Mouse (Mus musculus) CD4-positive naive resting alpha-beta T cell, adult 57 days (primary cell): Measurements from ENCODE around the gene Mfsd14a. TPM values are rescaled to one million over a fixed set of nuclear protein-coding genes. Genes with fewer than 3 reads are reported as not detected.

ENCODE experiments used
- total RNA-seq: library from RNA; stranded (reverse); gene quantifications from one replicate; pipeline ENCODE4 v1.2.4, GENCODE M21; 2023

Mfsd14a gene
- total RNA-seq = 92.9 TPM

GRCm38 (mm10) chr3:116662463-116662863, at the start of gene Mfsd14a:
Mfsd14a (minus strand) TSS chr3:116662677.

GRCm38 (mm10) chr3:116681160-116681559, 18.7 kb upstream of the Mfsd14a start, which contains the start of gene Gm43191:
Gm43191 (minus strand) TSS chr3:116681260.

GRCm38 (mm10) chr3:116614295-116614892, 48.1 kb downstream of the Mfsd14a start, which contains the start of gene Trmt13:
Trmt13 (minus strand) TSS chr3:116614587.

DNA sequence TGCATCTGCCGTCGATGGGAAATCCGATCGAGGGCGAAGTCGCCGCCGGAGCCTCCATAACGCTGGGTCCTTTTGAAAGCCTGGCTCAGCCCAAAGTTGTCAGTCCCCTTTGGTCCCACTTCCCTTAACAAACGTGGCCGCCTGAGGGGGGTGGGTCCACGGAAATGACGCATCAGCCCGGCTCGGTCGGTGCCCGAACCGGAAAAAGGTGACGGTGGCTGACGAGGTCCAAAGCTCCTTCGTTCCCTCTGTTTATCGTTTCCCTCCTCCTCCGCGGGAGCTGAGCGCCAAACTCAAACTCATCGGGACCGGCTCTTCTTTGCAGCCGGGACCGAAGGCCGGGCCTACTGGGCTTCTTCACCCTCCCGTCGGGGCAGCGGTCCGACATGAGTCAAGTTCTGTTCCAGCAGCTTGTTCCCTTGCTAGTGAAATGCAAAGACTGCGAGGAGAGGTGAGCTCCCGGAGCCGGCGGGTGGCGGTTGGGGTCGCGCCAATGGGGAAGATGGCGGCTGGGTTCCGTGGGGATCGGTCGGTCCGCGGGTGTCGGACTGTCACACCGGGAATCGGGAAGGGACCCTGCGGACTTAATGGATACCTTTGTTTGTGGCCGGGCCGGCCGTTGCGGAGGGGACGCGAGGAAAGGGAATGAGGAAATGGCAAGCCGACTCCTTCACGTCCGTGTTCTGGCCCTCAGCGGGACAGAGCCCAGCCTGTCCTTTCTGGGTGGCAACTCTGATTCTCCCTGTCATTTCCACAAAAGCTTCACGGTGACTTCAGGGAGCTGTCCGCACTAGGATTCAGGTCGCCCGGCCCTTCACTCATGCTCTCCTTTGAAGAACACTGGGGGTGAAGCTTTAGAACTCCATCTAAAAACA, 67.5 kb downstream of the Mfsd14a start, which contains the start of gene Sass6:
TSS of gene Sass6 (plus strand) at position 255 of the 875 bp plus-strand sequence.

Other genes starting within 250 kb of the Mfsd14a start
- gene Cdc14a, start 238.6 kb downstream of the Mfsd14a start, total RNA-seq = 22.8 TPM
- gene Rtca, start 154.5 kb downstream of the Mfsd14a start, total RNA-seq = 20.4 TPM
- gene Dbt, start 149.6 kb downstream of the Mfsd14a start, total RNA-seq = 11.7 TPM
- not detected for gene Lrrc39, start 99.7 kb downstream of the Mfsd14a start, total RNA-seq
- 7.7 TPM for gene Sass6, start 67.7 kb downstream of the Mfsd14a start, total RNA-seq
- 32.4 TPM for gene Trmt13, start 48.1 kb downstream of the Mfsd14a start, total RNA-seq
- not detected for gene Gm43191, start 18.6 kb upstream of the Mfsd14a start, total RNA-seq
- 17.8 TPM for gene Slc35a3, start 50.2 kb upstream of the Mfsd14a start, total RNA-seq
- 6.2 TPM for gene Agl, start 145.5 kb upstream of the Mfsd14a start, total RNA-seq
- 12.5 TPM for gene Frrs1, start 196.8 kb upstream of the Mfsd14a start, total RNA-seq